Mouse (Mus musculus) MEL (cell line): ENCODE data around the gene Calcr. TPM values are rescaled to one million over a fixed set of nuclear protein-coding genes. Genes with fewer than 3 reads are reported as not detected.

Experiments used
- DNase-seq: peaks from one replicate; pipeline ENCODE4 v3.0.0; 2011; ENCODE audit warnings: low read depth, low spot score
- H3K27ac ChIP-seq: 2 replicates; pipeline ENCODE4 v1.5.1; 2012; ENCODE audit warnings: low read depth, mild to moderate bottlenecking, control low read depth, low read length, moderate library complexity; ENCODE audit not compliant: control insufficient read depth
- H3K27me3 ChIP-seq, 2 experiments: fragments of 150-350 bp in 1 of 2; sonication (generic) in 1 of 2; 2 replicates each; pipeline ENCODE4 v1.6.1; 2012; ENCODE audit warnings: low read length in 2 of 2, mild to moderate bottlenecking in 2 of 2, improper control_type of control experiment in 1 of 2, moderate library complexity in 1 of 2; ENCODE audit not compliant: insufficient read depth in 2 of 2, control insufficient read depth in 1 of 2
- H3K36me3 ChIP-seq, 2 experiments: 2 replicates each; pipeline ENCODE4 v1.6.1; 2012 to 2014; ENCODE audit warnings: low read length in 2 of 2, improper control_type of control experiment in 1 of 2, inconsistent platforms in 1 of 2, mild to moderate bottlenecking in 1 of 2; ENCODE audit not compliant: insufficient read depth in 2 of 2, control insufficient read depth in 1 of 2
- H3K4me1 ChIP-seq, 2 experiments: fragments of 150-350 bp in 1 of 2; sonication (generic) in 1 of 2; 2 replicates each; pipeline ENCODE4 v1.6.1; 2012; ENCODE audit warnings: low read length in 2 of 2, improper control_type of control experiment in 1 of 2, mild to moderate bottlenecking in 1 of 2; ENCODE audit not compliant: insufficient read depth in 2 of 2, control insufficient read depth in 1 of 2
- H3K4me3 ChIP-seq, 2 experiments: fragments of 150-350 bp in 1 of 2; sonication (generic) in 1 of 2; 2 replicates each; pipeline ENCODE4 v1.5.1; 2012; ENCODE audit warnings: low read depth in 2 of 2, low read length in 2 of 2, mild to moderate bottlenecking in 2 of 2, moderate library complexity in 2 of 2, control low read depth in 1 of 2, improper control_type of control experiment in 1 of 2; ENCODE audit not compliant: control insufficient read depth in 1 of 2, insufficient read depth in 1 of 2
- H3K79me2 ChIP-seq: 2 replicates; pipeline ENCODE4 v1.6.1; 2012; ENCODE audit warnings: mild to moderate bottlenecking, low read length, moderate library complexity; ENCODE audit not compliant: control insufficient read depth, poor library complexity, insufficient read depth
- H3K9ac ChIP-seq: 2 replicates; pipeline ENCODE4 v1.6.1; 2012; ENCODE audit warnings: low read depth, mild to moderate bottlenecking, control low read depth, low read length, moderate library complexity; ENCODE audit not compliant: control insufficient read depth, poor library complexity, severe bottlenecking
- H3K9me3 ChIP-seq: fragments of 150-350 bp; sonication (generic); replicated peaks from 2 replicates; pipeline ENCODE4 v1.6.1; 2012; ENCODE audit warnings: mild to moderate bottlenecking, low read length, improper control_type of control experiment, moderate library complexity; ENCODE audit not compliant: insufficient read depth
- CHD1 ChIP-seq: IDR thresholded peaks from 2 replicates; pipeline ENCODE4 v1.6.1; 2012; ENCODE audit warnings: low read depth, mild to moderate bottlenecking, inconsistent platforms, low read length, improper control_type of control experiment
- CHD2 ChIP-seq: IDR thresholded peaks from 2 replicates; pipeline ENCODE4 v1.6.1; 2011; ENCODE audit warnings: low read length, improper control_type of control experiment
- CTCF ChIP-seq, 3 experiments: IDR thresholded peaks in 2 of 3; conservative IDR thresholded peaks in 1 of 3; 2 replicates each; pipeline ENCODE4 v1.5.1; 2011 to 2012; ENCODE audit warnings: low read length in 3 of 3, low read depth in 2 of 3, mild to moderate bottlenecking in 2 of 3, improper control_type of control experiment in 1 of 3, inconsistent platforms in 1 of 3, mixed read lengths in 1 of 3, moderate library complexity in 1 of 3; ENCODE audit not compliant: control insufficient read depth in 1 of 3, insufficient read depth in 1 of 3, poor library complexity in 1 of 3, severe bottlenecking in 1 of 3
- E2F4 ChIP-seq: IDR thresholded peaks from 2 replicates; pipeline ENCODE4 v1.6.1; 2011; ENCODE audit warnings: low read depth, low read length, improper control_type of control experiment, borderline replicate concordance
- EP300 ChIP-seq, 2 experiments: IDR thresholded peaks; 2 replicates each; pipeline ENCODE4 v1.6.1; 2011; ENCODE audit warnings: improper control_type of control experiment in 2 of 2, low read length in 2 of 2, low read depth in 1 of 2, mild to moderate bottlenecking in 1 of 2
- GATA1 ChIP-seq: IDR thresholded peaks from 2 replicates; pipeline ENCODE4 v1.6.1; 2011; ENCODE audit warnings: low read depth, low read length, improper control_type of control experiment
- KAT2A ChIP-seq: conservative IDR thresholded peaks from 2 replicates; pipeline ENCODE4 v1.6.1; 2012; ENCODE audit warnings: low read depth, low read length, improper control_type of control experiment, inconsistent platforms
- MAFK ChIP-seq: IDR thresholded peaks from 2 replicates; pipeline ENCODE4 v1.6.1; 2011; ENCODE audit warnings: low read depth, mild to moderate bottlenecking, low read length, improper control_type of control experiment, borderline replicate concordance
- MEF2A ChIP-seq: IDR thresholded peaks from 2 replicates; pipeline ENCODE4 v1.6.1; 2014; ENCODE audit warnings: low read depth, mild to moderate bottlenecking, inconsistent platforms, low read length, improper control_type of control experiment; ENCODE audit not compliant: poor library complexity, insufficient replicate concordance, severe bottlenecking; ENCODE audit errors: extremely low read depth
- MXI1 ChIP-seq: IDR thresholded peaks from 2 replicates; pipeline ENCODE4 v1.6.1; 2011; ENCODE audit warnings: mild to moderate bottlenecking, low read depth, low read length, improper control_type of control experiment
- MYB ChIP-seq: IDR thresholded peaks from 2 replicates; pipeline ENCODE4 v1.6.1; 2011; ENCODE audit warnings: mild to moderate bottlenecking, low read depth, low read length, improper control_type of control experiment
- MYC ChIP-seq: IDR thresholded peaks from 2 replicates; pipeline ENCODE4 v1.6.1; 2011; ENCODE audit warnings: low read depth, mild to moderate bottlenecking, low read length, improper control_type of control experiment, moderate library complexity
- NELFE ChIP-seq: IDR thresholded peaks from 2 replicates; pipeline ENCODE4 v1.6.1; 2011; ENCODE audit warnings: low read depth, low read length, improper control_type of control experiment
- NRF1 ChIP-seq: IDR thresholded peaks from 2 replicates; pipeline ENCODE4 v1.6.1; 2014; ENCODE audit warnings: low read depth, mild to moderate bottlenecking, inconsistent platforms, low read length, improper control_type of control experiment, moderate library complexity; ENCODE audit not compliant: poor library complexity, insufficient read depth, severe bottlenecking
- SIN3A ChIP-seq: IDR thresholded peaks from 2 replicates; pipeline ENCODE4 v1.6.1; 2012; ENCODE audit warnings: low read length, improper control_type of control experiment, inconsistent platforms
- SMC3 ChIP-seq: IDR thresholded peaks from 2 replicates; pipeline ENCODE4 v1.6.1; 2011; ENCODE audit warnings: low read depth, low read length, improper control_type of control experiment
- TCF12 ChIP-seq: IDR thresholded peaks from 2 replicates; pipeline ENCODE4 v1.6.1; 2014; ENCODE audit warnings: low read depth, mild to moderate bottlenecking, inconsistent platforms, low read length, improper control_type of control experiment, moderate library complexity
- ZC3H11A ChIP-seq: IDR thresholded peaks from 2 replicates; pipeline ENCODE4 v1.6.1; 2012; ENCODE audit warnings: low read depth, mild to moderate bottlenecking, inconsistent platforms, low read length, improper control_type of control experiment
- ZKSCAN1 ChIP-seq: IDR thresholded peaks from 2 replicates; pipeline ENCODE4 v1.6.1; 2012; ENCODE audit warnings: low read depth, mild to moderate bottlenecking, inconsistent platforms, low read length, improper control_type of control experiment, moderate library complexity
- ZMIZ1 ChIP-seq: IDR thresholded peaks from 2 replicates; pipeline ENCODE4 v1.6.1; 2012; ENCODE audit warnings: low read depth, mild to moderate bottlenecking, inconsistent platforms, low read length, improper control_type of control experiment, moderate library complexity
- ZNF384 ChIP-seq: IDR thresholded peaks from 2 replicates; pipeline ENCODE4 v1.6.1; 2012; ENCODE audit warnings: low read depth, mild to moderate bottlenecking, inconsistent platforms, low read length, improper control_type of control experiment
- polyA plus RNA-seq, 2 experiments: library from polyadenylated mRNA; stranded (reverse) in 1 of 2; unstranded in 1 of 2; fragments of >175 nt in 1 of 2; fragments of >200 nt in 1 of 2; gene quantifications; 2 replicates each; pipeline versions ENCODE4 v1.2.1 to v1.2.4; 2012; ENCODE audit warnings: low replicate concordance in 2 of 2, low read depth in 1 of 2; ENCODE audit not compliant: insufficient read length in 2 of 2, insufficient read depth in 1 of 2, missing spikeins in 1 of 2
- total RNA-seq: library from RNA; depleted of rRNA; stranded (reverse); fragments of 300-350 nt; gene quantifications from 2 replicates; pipeline ENCODE4 v1.2.3, GENCODE M21; 2012

The Calcr gene
- total and polyA plus RNA-seq, 3 experiments = not detected

DNA sequence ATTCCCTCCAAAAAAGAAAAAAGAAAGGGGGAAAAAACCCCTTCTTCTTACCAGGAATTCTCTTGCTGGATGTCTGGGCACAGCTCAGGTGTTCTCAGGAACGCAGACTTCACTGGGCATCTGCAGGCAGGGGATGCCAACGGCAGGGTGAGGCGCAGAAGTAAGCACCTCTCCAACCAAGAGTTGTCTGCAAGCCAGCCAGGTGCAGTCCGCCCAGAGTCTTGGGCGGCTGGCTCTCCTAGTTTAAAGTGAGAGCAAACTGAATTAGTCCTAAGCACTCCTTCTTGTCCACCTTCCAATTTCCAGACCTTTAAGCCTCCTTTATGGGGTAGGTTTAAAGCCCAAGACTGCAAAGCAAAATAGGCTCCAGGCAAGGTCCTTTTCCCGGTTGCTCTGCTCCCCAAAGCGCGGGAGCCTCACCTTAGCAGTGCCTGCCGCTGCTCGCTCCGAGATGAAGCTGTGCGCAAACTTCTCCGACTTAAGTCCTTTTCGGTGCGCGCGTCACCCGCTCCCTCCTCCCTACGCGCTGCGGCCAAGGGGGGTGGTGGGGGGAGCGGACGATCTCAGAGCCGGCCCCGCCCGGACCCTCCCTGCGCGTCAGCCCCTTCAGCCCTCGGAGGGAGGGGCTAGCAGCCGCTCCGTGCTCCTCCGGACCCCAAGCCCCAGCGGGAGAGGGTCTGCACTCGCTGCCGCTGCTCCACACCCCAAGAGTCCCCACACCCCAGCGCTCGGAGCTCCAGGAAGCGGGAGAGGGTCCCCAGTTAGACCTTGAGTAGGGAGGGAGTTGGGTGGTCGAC lies 1.1 kb downstream of the Calcr start:
- Histone ChIP-seq H3K4me3 (no peak overlapping the region), H3K79me2 (no peaks in the 10 kb centered on the region), H3K27ac (no peak overlapping the region), H3K4me1 (no peaks in the 10 kb centered on the region), H3K36me3 (no peaks in the 10 kb centered on the region), H3K9ac (no peak overlapping the region), H3K27me3 (no peaks in the 10 kb centered on the region), H3K9me3 (no peaks in the 10 kb centered on the region)
- no peak for TF ChIP-seq TCF12
- TF ChIP-seq NELFE = no peak
- TF ChIP-seq EP300 (IDR thresholded peaks at IDR 0.05; ENCODE audit: low read depth in 1 of 2, low read length in 2 of 2) = no peak
- no peak for TF ChIP-seq MEF2A
- TF ChIP-seq NRF1 = no peak
- no peak for TF ChIP-seq SMC3
- no peak for TF ChIP-seq ZMIZ1
- no peak for TF ChIP-seq ZC3H11A
- TF ChIP-seq MYB = no peak
- TF ChIP-seq SIN3A = no peak
- no peak for TF ChIP-seq ZNF384
- TF ChIP-seq CHD1 = no peak
- no peak for TF ChIP-seq GATA1
- TF ChIP-seq MAFK = no peak
- TF ChIP-seq MXI1 = no peak
- TF ChIP-seq E2F4 = no peak
- DNase-seq = no peak

DNA sequence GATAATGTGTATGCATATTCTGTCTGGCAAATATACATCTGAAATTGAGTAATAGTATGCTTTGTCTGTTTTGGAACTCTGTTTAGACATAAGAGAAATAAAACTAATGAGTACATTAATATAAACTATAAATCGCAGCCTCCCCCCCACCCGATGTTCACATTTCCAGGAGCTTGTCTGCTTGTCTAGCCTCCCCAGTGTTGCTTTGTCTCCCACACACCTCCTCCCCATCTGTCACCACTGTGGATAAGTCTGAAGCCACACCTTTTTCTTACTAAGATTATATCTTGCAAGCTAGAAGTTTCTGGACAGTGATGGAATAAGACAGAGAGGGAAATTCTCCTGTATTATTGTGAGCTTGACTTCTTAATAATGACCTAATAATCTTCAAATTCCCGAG lies 12.9 kb downstream of the Calcr start:
- H3K9ac ChIP-seq = no peak overlapping the region

More for the DNA sequence above, 12.9 kb downstream of the Calcr start:
- H3K36me3 ChIP-seq = no peaks in the 10 kb centered on the region
- no peaks in the 10 kb centered on the region for H3K4me1 ChIP-seq
- DNase-seq = no peak
- no peaks in the 10 kb centered on the region for H3K79me2 ChIP-seq
- no peak overlapping the region for H3K27ac ChIP-seq
- H3K27me3 ChIP-seq = peaks cover 0 to 2% of the 10 kb centered on the region in 2 experiments; a peak in 2 of 4 replicates
- H3K9me3 ChIP-seq = no peaks in the 10 kb centered on the region
- TF ChIP-seq KAT2A (no peak), NELFE (no peak), MYC (no peak), ZKSCAN1 (no peak), CHD2 (no peak), EP300 (IDR thresholded peaks at IDR 0.05; ENCODE audit: low read depth in 1 of 2, low read length in 2 of 2) (no peak), CTCF (IDR thresholded peaks at IDR 0.05 in 2 of 3, conservative IDR thresholded peaks at IDR 0.05 in 1 of 3; ENCODE audit: control insufficient read depth in 1 of 3, insufficient read depth in 1 of 3, low read depth in 2 of 3, low read length in 3 of 3, poor library complexity in 1 of 3, severe bottlenecking in 1 of 3) (no peak)
- no peak overlapping the region for H3K4me3 ChIP-seq
